Mouse (Mus musculus): ENCODE measurements around the gene Clcc1. TPM values are rescaled to one million over a fixed set of nuclear protein-coding genes. Genes with fewer than 3 reads are reported as not detected.
A peak's percentile ranks its signal among the peaks of the same experiment; 100 is the strongest.
"Not testable (repeated sequence)": the region's sequence is repeated elsewhere in the genome, so short reads cannot be mapped to it uniquely, and the experiment has no call there.

The Clcc1 gene
- polyA plus RNA-seq (2012; rRNA removed), result 46.0 and 49.7 TPM in 2 replicates

- DNase-seq (ENCODE audit: extremely low spot score in 1 of 2, low spot score in 1 of 2), result peak; percentile 87 to 95
These were observed at the start of gene Clcc1 for GRCm38 (mm10) chr3:108653710-108654379. Clcc1 (plus strand) TSS chr3:108653913.

DNA sequence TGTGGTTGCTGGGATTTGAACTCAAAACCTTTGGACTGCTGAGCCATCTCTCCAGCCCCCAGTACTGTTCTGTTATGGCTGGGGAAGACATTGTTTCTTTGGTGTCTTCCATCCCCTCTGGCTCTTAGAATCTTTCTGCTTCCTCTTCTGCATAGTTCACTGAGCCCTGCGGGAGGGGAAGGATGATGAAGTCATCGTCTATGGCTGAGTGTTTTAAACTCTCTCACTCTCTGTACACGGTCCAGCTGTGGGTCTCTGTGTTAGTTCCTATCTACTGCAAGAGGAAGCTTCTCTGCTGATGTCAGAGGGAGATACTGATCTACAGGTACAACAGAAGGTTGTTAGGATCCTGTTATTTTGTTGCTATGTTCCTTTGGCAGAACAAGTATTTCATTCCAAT lies 44.8 kb upstream of the Clcc1 start:
- no peak for DNase-seq (ENCODE audit: extremely low spot score in 1 of 2, low spot score in 1 of 2)

GRCm38 (mm10) chr3:108634761-108635160 lies 19.0 kb upstream of the Clcc1 start:
- DNase-seq (ENCODE audit: extremely low spot score in 1 of 2, low spot score in 1 of 2), result no peak

DNA sequence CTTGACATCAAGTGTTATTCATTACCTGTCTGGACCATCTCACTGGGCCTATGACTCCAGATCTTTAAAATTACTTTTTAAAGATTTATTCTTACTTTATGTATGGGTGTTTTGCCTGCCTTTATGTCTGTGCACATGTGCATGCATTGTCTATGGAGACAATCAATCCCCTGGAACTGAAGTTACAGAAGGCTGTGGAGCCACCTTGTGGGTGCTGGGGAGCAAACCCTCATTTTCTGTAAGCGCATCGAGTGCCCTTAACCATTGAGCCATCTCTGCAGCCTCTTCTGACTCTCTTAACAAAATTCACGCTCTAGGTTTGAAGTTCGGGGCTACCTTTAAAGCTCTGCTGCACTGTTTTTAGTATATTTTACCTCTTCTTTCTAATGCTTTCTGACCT lies 14.3 kb upstream of the Clcc1 start:
- DNase-seq (ENCODE audit: extremely low spot score in 1 of 2, low spot score in 1 of 2), result no peak

DNA sequence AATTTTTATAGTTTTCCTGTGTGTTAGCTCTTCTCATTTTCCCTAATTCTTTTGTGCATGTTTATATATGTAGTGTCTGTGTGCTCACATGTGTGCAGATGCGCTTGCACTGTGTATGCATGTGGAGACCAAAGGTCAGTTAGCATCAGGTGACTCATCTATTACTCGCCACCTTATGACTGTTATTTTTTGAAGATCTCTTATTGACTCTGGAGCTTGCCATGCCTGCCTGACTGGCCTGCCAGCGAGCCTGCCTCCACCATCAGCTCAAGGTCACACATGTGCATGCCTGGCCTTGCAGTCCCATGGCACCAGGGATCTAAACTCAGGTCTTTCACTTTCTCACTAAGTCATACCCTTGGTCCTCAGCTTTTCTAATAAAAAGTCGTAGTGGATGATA lies 12.7 kb upstream of the Clcc1 start:
- DNase-seq (ENCODE audit: extremely low spot score in 1 of 2, low spot score in 1 of 2), result no peak

DNA sequence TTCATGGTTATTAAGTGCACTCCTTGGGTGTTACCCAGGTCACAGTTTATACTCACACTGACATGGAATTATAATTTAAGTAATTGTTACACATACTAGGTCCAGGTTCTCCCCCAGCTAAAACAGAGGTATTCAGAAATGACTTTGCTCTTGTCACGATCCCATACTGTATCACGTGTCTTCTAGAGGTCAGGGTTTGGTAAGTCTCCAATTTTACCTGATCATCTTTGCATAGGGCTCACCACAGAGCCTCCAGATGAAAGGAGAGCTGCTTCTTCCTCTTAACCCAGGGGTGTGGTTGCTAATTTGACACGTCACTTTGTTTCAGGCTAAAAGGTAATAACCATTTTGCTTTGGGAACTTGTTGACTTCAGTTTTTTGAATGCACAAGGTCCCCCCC lies 8.9 kb upstream of the Clcc1 start:
- DNase-seq (ENCODE audit: extremely low spot score in 1 of 2, low spot score in 1 of 2), result no peak

GRCm38 (mm10) chr3:108646036-108646435 lies 7.7 kb upstream of the Clcc1 start:
- DNase-seq (ENCODE audit: extremely low spot score in 1 of 2, low spot score in 1 of 2), result peak in 1 of 2 experiments; percentile 33

DNA sequence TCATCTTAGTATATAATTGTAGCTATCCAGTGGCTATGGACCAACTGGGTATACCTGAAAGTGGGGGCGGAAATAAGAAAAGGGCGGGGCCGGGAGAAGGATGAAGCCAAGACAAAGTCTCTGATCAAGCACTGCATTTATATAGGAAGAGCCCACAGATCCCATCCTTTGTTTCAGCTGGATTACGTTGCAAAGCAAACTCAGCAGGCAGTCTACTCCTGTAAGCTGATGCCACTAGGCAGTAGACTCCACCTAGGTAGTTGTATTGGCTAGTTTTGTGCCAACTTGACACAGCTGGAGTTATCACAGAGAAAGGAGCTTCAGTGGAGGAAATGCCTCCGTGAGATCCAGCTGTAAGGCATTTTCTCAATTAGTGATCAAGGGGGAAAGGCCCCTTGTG lies 6.0 kb upstream of the Clcc1 start:
- not testable (repeated sequence) for DNase-seq (ENCODE audit: extremely low spot score in 1 of 2, low spot score in 1 of 2)

DNA sequence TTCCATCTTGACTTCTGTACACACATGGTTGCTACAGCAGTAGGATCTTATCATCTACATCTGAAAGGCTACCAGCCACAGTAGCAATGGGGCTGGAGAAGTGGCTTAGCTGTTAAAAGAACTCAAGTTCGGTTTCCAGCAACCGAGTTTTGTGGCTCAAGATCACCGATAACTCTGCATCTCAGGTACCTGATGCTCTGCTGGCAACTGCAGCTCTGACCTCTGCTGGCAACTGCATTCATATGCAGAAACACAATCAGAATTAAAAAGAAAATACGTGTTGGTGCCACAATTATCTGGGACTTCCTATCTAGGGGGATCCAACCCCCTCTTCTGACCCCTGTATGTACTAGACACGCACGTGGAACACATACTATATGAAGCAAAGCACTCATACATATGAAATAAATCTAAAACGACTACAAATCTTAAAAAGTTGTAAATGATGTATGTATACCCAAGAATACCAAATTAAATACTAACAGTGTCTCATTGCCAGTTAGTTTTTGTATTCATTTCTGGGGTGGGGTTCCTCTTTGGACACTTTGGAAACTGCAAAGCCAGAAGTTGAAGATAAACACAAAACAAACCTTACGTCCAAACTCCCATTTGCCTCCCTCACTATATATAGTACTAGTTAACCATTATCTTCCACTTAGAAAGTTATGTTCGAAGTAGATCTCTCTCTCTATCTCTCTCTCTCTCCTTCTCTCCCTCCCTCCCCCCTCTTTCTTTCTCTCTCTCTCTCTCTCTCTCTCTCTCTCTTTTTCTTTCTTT lies 659 bp upstream of the Clcc1 start:
- no peak for DNase-seq (ENCODE audit: extremely low spot score in 1 of 2, low spot score in 1 of 2)

DNA sequence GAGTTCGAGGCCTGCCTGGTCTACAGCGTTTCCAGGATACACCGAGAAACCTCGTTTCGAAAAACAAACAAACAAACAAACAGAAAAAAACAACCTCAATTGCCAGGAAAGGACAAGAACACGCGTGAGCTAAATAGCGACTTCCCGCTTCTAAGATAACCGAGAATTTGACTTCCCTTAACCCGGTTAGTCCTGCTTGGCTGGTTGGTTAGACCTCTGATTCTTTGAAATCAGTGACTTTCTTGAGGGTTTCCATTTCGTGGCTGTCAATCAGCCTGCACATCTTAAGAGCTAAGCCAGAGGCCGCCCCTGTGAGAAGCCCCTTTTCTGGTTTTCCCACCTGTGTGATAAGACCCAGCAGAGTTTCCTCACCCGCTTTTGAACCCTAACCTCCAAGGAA lies 853 bp downstream of the Clcc1 start:
- DNase-seq (ENCODE audit: extremely low spot score in 1 of 2, low spot score in 1 of 2), result no peak

DNA sequence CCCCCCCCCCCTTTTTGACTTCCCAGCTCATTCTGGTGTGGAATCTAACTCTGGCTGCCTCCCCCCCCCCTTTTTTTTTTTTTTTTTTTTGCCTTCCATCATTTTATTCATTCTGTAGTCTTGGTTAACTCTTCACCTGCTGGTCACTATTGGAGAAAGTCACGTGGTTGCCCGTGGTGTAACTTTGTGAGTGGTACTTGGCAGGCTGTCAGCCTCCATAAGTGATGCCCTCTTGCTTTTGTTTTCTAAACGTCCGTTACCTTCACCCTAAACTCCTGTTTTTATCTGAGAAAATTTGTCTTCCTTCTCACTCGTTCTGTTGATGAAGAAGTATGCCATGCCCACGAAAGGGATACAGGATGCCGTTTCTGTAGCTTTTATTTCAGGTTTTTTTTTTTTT lies 1.8 kb downstream of the Clcc1 start:
- no peak for DNase-seq (ENCODE audit: extremely low spot score in 1 of 2, low spot score in 1 of 2)

DNA sequence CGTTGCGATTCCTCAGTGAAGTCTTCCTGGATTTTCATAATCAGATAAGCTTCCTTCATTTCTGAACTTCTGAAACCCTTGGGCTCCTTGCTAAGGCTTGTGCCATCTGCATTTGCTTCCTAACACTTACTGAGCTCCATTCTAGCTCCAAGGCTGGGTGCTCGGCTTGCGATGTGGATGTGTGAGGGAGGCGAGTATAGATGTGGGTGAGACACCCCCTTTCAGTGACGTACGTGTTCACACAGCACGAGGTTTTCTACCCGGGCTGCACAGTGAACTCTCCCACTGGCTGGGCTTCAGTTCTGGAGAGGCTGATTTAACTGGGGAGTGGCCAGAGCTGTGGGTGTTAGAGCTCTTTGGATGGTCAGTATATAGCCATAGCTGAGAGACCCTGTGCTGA lies 4.9 kb downstream of the Clcc1 start:
- peak in 1 of 2 experiments; percentile 25 for DNase-seq (ENCODE audit: extremely low spot score in 1 of 2, low spot score in 1 of 2)

GRCm38 (mm10) chr3:108660941-108661340 lies 7.2 kb downstream of the Clcc1 start:
- DNase-seq (ENCODE audit: extremely low spot score in 1 of 2, low spot score in 1 of 2), result no peak

GRCm38 (mm10) chr3:108676616-108677015 lies 22.9 kb downstream of the Clcc1 start:
- DNase-seq (ENCODE audit: extremely low spot score in 1 of 2, low spot score in 1 of 2), result no peak

DNA sequence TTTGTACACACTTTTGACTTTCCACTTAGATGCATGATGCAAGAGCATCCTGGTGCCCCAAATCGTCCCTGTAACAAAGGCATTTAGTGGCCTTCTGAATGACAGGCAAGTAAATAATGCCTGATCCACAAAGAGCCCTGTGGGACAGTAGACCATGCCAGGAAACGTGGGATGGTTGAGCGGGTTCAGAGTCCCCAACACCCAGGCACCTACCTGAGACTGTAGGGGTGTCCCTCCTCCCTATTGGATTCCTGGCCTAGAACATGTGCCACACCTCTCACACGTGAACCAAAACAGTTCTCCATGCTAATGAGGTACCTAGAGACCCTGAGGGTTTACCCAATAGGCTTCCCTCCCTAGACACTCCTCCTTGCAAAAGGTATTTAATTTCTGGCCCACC lies 27.3 kb downstream of the Clcc1 start:
- DNase-seq (ENCODE audit: extremely low spot score in 1 of 2, low spot score in 1 of 2), result no peak

GRCm38 (mm10) chr3:108683597-108683996 lies 29.9 kb downstream of the Clcc1 start:
- DNase-seq (ENCODE audit: extremely low spot score in 1 of 2, low spot score in 1 of 2), result not testable (repeated sequence)

DNA sequence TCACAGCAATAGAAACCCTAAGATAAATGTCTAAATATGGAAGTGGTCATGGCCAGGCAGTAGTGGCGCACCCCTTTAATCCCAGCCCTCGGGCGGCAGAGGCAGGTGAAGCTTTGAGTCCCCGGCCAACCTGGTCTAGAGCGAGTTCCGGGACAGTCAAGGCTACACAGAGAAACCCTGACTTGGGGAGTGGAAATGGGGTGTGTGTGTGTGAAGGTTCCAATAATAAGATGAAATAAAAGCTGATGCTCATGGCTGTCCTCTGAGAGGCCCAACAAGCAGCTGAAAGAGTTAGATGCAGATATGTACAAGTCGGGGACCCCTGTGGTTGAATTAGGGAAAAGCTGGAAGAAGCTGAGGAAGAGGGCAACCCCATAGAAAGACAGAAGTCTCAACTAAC lies 32.0 kb downstream of the Clcc1 start:
- DNase-seq (ENCODE audit: extremely low spot score in 1 of 2, low spot score in 1 of 2), result no peak

- DNase-seq (ENCODE audit: extremely low spot score in 1 of 2, low spot score in 1 of 2), result no peak
These were observed 35.3 kb downstream of the Clcc1 start for GRCm38 (mm10) chr3:108689015-108689441.

DNA sequence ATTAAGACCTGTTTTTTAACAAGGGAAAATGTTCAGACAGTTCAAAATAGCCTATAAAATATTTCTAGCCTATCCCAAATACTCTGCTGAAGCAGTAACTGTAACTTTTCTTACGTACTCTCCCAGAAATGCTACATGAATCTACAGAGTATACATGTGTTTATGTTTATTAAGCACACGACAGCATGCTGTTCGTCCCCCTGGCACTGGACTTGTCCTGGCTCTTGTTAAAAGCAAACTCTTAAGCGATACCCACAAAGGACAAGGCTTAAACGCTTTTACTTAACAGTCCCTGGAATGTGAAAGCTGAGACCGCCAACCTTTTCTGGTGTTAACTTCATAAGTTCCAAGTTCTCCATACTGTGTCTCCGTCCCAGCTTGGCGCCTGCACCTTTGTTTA lies 35.7 kb downstream of the Clcc1 start:
- no peak for DNase-seq (ENCODE audit: extremely low spot score in 1 of 2, low spot score in 1 of 2)

DNA sequence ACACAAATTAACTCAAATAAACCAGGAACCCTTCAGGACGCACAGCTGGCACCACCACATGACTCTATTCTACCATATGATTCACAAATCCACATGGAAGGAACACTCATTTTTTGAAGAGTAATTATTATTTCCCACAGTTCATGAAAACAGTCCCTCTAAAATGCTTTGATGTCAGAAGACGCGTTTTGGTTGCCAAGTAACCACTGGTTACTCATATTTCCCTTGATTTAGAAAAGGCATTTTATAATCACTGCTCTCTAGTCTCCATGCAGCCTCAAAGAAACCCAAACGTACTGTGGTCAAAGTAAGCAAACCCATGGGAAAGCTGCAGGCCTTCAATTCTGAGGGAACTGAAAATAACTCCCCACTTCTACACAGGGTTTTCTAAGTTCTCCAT lies 36.3 kb downstream of the Clcc1 start:
- DNase-seq (ENCODE audit: extremely low spot score in 1 of 2, low spot score in 1 of 2), result peak in 1 of 2 experiments; percentile 13

GRCm38 (mm10) chr3:108694321-108694720 lies 40.6 kb downstream of the Clcc1 start:
- peak in 1 of 2 experiments; percentile 31 for DNase-seq (ENCODE audit: extremely low spot score in 1 of 2, low spot score in 1 of 2)

DNA sequence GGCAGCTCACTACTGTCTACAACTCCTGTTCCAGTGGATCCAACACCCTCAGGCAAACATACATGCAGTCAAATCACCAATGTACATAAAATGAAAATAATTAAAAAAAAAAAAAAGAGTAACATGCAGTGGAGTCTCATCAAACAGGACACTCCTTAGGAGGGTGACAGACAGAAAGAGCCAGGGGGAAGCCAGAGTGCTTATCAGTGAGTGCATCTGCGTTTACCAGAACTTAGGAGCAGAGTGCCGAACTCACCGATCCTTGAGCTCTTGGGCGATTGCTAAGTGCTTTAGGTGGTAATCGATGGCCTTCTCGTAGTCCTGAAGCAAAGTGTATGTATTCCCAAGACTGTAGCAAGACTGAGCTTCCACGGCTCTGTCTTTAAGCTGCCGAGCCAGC lies 44.9 kb downstream of the Clcc1 start:
- no peak for DNase-seq (ENCODE audit: extremely low spot score in 1 of 2, low spot score in 1 of 2)
